Mouse (Mus musculus) G1E (cell line): ENCODE data around the gene Osmr. TPM values are rescaled to one million over a fixed set of nuclear protein-coding genes. Genes with fewer than 3 reads are reported as not detected.

Experiments used
- ATAC-seq: 2 replicates; pipeline ENCODE4 v1.8.0; 2016; ENCODE audit warnings: mild to moderate bottlenecking; ENCODE audit not compliant: insufficient number of reproducible peaks, poor library complexity, low FRiP score, severe bottlenecking; ENCODE audit errors: extremely low read depth
- DNase-seq: peaks from one replicate; pipeline ENCODE4 v3.0.0; 2012; ENCODE audit warnings: low spot score
- H3K27me3 ChIP-seq: 2 replicates; pipeline ENCODE4 v1.6.1; 2012; ENCODE audit warnings: mild to moderate bottlenecking, low read length, inconsistent platforms; ENCODE audit not compliant: insufficient read depth
- H3K36me3 ChIP-seq: replicated peaks from 2 replicates; pipeline ENCODE3; 2012; ENCODE audit warnings: mild to moderate bottlenecking, inconsistent platforms
- H3K4me1 ChIP-seq: 2 replicates; pipeline ENCODE4 v1.6.1; 2012; ENCODE audit warnings: low read depth, low read length, inconsistent platforms, mixed read lengths; ENCODE audit not compliant: insufficient read depth
- H3K4me3 ChIP-seq: 2 replicates; pipeline ENCODE4 v1.5.1; 2012; ENCODE audit warnings: low read depth, mild to moderate bottlenecking, inconsistent platforms, low read length, moderate library complexity, mixed read lengths
- H3K9me3 ChIP-seq: replicated peaks from 2 replicates; pipeline ENCODE4 v1.6.1; 2012; ENCODE audit warnings: inconsistent platforms
- CTCF ChIP-seq: IDR thresholded peaks from 2 replicates; pipeline ENCODE4 v1.5.1; 2012; ENCODE audit warnings: low read depth, low read length, inconsistent platforms, mixed read lengths
- GATA1 ChIP-seq: IDR thresholded peaks from 2 replicates; pipeline ENCODE4 v1.6.1; 2012; ENCODE audit warnings: borderline replicate concordance, low read length, inconsistent platforms, mixed read lengths
- GATA2 ChIP-seq: IDR thresholded peaks from 2 replicates; pipeline ENCODE4 v1.6.1; 2012; ENCODE audit warnings: low read depth, low read length, inconsistent platforms, borderline replicate concordance
- POLR2AphosphoS5 ChIP-seq: IDR thresholded peaks from 2 replicates; pipeline ENCODE4 v1.6.1; 2012; ENCODE audit warnings: low read depth, low read length, inconsistent platforms; ENCODE audit not compliant: insufficient replicate concordance
- TAL1 ChIP-seq: conservative IDR thresholded peaks from 2 replicates; pipeline ENCODE4 v1.6.1; 2012; ENCODE audit warnings: low read depth, low read length, inconsistent platforms, mixed read lengths
- polyA plus RNA-seq: library from polyadenylated mRNA; stranded (reverse); fragments of >175 nt; gene quantifications from 2 replicates; pipeline ENCODE4 v1.2.3, GENCODE M21; 2012
- total RNA-seq, 2 experiments: library from RNA; stranded (forward) in 1 of 2; stranded (reverse) in 1 of 2; fragments of 200-1000 nt in 1 of 2; fragments of >200 nt in 1 of 2; fragmentation: Nextera tagmentation in 1 of 2; gene quantifications; 2 replicates each; pipeline ENCODE4 v1.2.3; 2014 to 2017

The Osmr gene
- total and polyA plus RNA-seq, 3 experiments: 0.22 TPM; not detected in 2

DNA sequence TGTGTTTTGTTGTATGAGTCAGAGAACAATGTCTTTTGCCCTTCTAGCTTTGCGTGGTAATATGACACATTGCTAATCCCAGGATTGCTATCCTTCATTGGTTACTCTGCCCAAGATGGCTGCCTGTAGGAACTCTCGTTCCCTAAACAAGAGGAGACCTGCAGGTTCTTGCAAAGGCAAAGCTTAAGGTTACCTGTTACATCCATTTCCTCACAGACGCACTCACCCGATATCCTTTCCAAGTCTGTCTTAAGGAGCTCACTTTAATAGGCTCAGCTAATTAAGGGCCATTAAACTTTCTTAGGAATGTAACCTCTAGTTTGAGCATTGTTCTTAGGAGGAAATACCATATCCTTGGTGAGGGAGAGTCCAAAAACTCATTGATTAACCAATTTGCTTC lies 31.0 kb upstream of the Osmr start:
- H3K36me3 ChIP-seq: no peaks in the 10 kb centered on the region
- DNase-seq (no peak), ATAC-seq (no peak)
- H3K27me3 ChIP-seq: peaks cover 11% of the 10 kb centered on the region
- H3K9me3 ChIP-seq: no peaks in the 10 kb centered on the region
- TF ChIP-seq GATA1: no peak
- no peak for TF ChIP-seq GATA2
- TF ChIP-seq CTCF: no peak
- no peak for TF ChIP-seq POLR2AphosphoS5
- TF ChIP-seq TAL1: no peak
- no peak overlapping the region for H3K4me3 ChIP-seq
- H3K4me1 ChIP-seq: peaks cover 5% of the 10 kb centered on the region; the same call in 1 of the 2 replicates

DNA sequence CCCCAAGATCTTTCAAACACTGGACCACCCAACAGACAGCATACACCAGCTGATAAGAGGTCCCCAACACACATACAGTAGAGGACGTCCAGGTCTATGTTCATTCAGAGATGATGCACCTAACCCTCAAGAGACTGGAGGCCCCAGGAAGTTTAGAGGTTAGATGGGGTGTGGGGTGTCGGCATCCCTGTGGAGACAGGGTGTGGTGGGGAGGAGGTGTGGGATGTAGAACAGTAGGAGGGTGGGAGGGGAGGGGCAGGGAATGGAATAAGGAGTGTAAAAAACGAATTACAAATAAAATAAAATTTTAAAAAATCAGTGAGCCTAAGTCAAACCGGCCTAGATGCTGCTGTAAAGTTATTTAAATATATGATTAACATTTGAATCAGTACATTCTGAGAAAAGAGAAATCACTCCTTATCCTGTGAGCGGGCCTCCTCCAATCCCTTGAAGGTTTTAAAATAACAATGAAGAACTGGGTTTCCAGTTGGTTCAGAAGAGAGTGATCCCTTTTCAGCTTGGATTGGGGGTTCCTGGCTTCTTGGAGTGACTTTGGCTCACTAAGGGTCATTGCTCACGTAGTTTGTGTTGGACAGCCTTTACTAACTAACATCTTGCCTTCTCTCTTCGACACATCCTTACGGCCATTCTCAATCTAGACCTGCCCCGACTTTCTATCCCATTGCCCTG lies 28.7 kb upstream of the Osmr start:
- Histone ChIP-seq H3K36me3 (no peaks in the 10 kb centered on the region), H3K4me3 (no peak overlapping the region), H3K4me1 (no peaks in the 10 kb centered on the region), H3K9me3 (no peaks in the 10 kb centered on the region), H3K27me3 (peaks cover 9% of the 10 kb centered on the region)
- TF ChIP-seq TAL1 (no peak), GATA2 (no peak), GATA1 (no peak), POLR2AphosphoS5 (no peak), CTCF (no peak)
- DNase-seq (no peak), ATAC-seq (no peak)

DNA sequence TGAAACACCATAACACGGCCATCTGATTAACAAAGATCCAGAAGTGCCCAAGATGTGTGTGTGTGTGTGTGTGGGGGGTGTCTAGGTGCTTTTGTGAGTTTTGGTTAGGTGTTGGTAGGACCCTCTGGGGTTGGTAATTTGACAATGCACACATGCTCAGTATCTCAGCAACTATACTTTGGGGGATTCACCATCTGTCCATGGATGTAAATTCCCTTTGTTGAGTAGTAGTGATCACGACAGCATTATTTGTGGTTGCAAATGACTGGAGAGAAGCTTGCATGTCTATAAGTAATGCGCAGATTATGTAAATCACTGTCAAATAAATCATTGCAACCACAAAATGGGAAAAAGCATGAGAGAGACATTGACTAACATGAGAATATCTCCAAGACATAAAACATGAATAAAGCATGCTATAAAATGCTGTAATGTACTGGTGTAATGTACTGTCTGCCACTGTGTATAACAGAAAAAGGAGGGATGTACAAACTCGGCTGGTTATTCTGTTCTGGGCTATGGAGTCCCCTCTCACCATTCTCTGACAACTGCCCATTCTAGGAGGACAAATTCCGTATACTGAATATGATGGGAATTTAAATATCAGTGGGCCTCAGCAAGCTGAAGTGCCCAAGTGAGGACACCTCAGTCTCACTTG lies 27.3 kb upstream of the Osmr start:
- no peak overlapping the region for H3K4me3 ChIP-seq
- DNase-seq (no peak), ATAC-seq (no peak)
- TF ChIP-seq GATA1 (no peak), CTCF (no peak), TAL1 (no peak), POLR2AphosphoS5 (no peak), GATA2 (no peak)
- peaks cover 9% of the 10 kb centered on the region for H3K27me3 ChIP-seq
- H3K4me1 ChIP-seq: no peaks in the 10 kb centered on the region
- H3K9me3 ChIP-seq: no peaks in the 10 kb centered on the region
- H3K36me3 ChIP-seq: no peaks in the 10 kb centered on the region

DNA sequence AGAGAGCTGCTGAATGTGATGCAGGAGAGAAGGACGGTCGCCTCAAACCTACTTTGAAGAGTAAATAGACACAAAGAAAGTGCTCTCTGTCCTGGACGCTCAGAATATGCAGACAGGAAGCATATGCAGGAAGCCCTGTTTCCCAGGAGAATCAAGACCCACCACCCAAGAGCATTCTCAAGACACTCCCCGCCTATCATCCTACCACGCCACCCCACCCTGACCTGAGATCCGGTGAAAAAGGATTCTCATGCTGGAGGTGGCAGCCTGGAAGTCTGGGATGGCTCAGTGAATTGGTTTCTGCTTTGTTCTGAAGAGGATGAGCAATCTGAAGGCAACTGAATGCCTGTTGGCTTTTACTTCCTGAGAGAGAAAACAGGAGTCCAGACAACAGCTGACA lies 26.5 kb upstream of the Osmr start:
- H3K36me3 ChIP-seq: no peaks in the 10 kb centered on the region
- TF ChIP-seq GATA1: no peak
- no peak for TF ChIP-seq TAL1
- no peak for TF ChIP-seq GATA2
- no peak for TF ChIP-seq POLR2AphosphoS5
- no peak for TF ChIP-seq CTCF
- H3K9me3 ChIP-seq: no peaks in the 10 kb centered on the region
- H3K4me3 ChIP-seq: no peak overlapping the region
- no peaks in the 10 kb centered on the region for H3K4me1 ChIP-seq
- ATAC-seq: no peak
- no peak for DNase-seq
- H3K27me3 ChIP-seq: peaks cover 5% of the 10 kb centered on the region; the same call in 1 of the 2 replicates

DNA sequence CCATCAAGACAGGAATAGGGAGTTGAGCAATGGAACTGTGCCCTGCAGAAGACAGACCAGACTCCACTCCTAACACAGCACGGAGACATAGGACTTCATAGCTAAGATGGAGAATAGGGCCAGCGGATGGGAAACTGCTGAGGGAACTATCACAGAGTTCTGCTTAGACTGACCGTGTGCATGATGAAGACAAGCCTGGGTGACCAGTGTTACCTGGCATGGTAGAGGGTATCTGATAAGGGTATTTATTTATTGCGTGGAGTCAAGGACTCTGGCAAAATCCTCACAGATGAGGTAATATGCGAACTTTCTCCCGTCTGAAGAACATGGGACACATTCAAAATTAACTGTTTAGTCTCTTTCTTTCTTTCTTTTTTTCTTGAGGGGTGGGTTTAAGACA lies 9.5 kb upstream of the Osmr start:
- H3K4me1 ChIP-seq: peaks cover 10% of the 10 kb centered on the region; the same call in 1 of the 2 replicates
- DNase-seq (no peak), ATAC-seq (no peak)
- TF ChIP-seq CTCF: no peak
- no peak for TF ChIP-seq TAL1
- H3K9me3 ChIP-seq: no peaks in the 10 kb centered on the region
- peaks cover 23% of the 10 kb centered on the region for H3K27me3 ChIP-seq
- no peaks in the 10 kb centered on the region for H3K36me3 ChIP-seq
- H3K4me3 ChIP-seq: no peak overlapping the region

DNA sequence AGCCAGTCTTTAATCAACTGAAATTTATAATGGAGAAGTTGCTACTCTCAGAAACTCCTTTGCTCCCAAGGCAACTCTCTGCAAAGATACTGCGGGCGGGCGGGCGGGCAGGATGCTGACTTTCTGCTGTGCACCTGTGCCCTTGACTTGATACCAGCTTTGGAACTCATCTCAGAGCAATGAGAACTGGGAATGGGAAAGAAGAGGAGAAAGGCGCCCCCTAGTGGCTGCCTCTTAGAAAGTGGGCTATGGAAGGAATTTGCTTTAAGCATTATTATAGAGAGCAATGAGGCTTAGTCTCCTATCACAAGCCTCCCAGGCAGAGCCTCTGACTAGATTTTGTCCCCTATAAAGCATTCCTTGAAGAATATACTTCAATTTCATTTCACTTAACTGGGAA lies 9.0 kb upstream of the Osmr start:
- no peak for ATAC-seq
- H3K4me3 ChIP-seq: no peak overlapping the region
- peaks cover 9% of the 10 kb centered on the region; the same call in 1 of the 2 replicates for H3K4me1 ChIP-seq
- peaks cover 19% of the 10 kb centered on the region for H3K27me3 ChIP-seq
- peak; percentile 15 for DNase-seq
- H3K36me3 ChIP-seq: no peaks in the 10 kb centered on the region
- no peaks in the 10 kb centered on the region for H3K9me3 ChIP-seq
- TF ChIP-seq GATA2: no peak
- TF ChIP-seq CTCF: peak; percentile 31; the same call in 1 of the 2 replicates

DNA sequence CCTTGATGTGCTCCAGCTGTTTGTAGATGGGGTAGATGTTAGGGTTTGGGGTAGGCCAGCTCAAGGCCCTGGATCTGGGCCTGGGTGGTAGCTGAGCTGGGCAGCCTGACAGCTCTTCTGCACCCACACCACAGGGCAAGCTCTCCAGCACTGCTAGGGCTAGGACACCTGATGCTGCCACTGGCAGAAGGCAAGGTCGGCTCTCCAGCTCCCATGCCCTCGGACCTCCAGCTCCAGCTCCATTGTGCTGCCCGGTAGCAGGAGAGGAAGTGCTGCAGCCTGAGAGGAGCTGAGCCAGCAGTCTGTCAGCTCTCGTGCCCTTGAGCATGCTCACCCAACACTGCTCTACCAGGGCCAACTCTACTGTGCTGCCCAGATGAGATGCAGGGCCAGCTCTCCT lies 8.3 kb upstream of the Osmr start:
- DNase-seq (no peak), ATAC-seq (no peak)
- no peak overlapping the region for H3K4me3 ChIP-seq
- TF ChIP-seq CTCF: no peak
- no peak for TF ChIP-seq POLR2AphosphoS5
- no peak for TF ChIP-seq TAL1
- no peak for TF ChIP-seq GATA1
- no peak for TF ChIP-seq GATA2
- H3K36me3 ChIP-seq: no peaks in the 10 kb centered on the region
- H3K27me3 ChIP-seq: peaks cover 16% of the 10 kb centered on the region; the same call in 1 of the 2 replicates
- no peaks in the 10 kb centered on the region for H3K9me3 ChIP-seq
- H3K4me1 ChIP-seq: 0 out of 2 replicates have a peak, but pooled peaks cover 8% of the 10 kb centered on the region
